Mouse (Mus musculus) lung, postnatal 0 days (tissue): ENCODE measurements at regions not wholly inside any gene's neighbourhood (a gene's known extent, or its start where the extent isn't known, plus 50 kb on each side); places are given as distances from the start of the nearest gene placed in this dataset.

ENCODE experiments used
- ATAC-seq: fragments of 200-750 bp; cut with Nextera tagmentation; 2 replicates; pipeline ENCODE4 v1.8.0; 2017; ENCODE audit warnings: moderate library complexity
- DNase-seq: peaks from one replicate; pipeline ENCODE4 v3.0.0-alpha.2; 2016; ENCODE audit warnings: low spot score
- H3K27ac ChIP-seq: fragments of 300-500 bp; sonication (generic); 2 replicates; pipeline ENCODE4 v1.5.1; 2014; ENCODE audit warnings: antibody characterized with exemption, mild to moderate bottlenecking, low read length, mixed read lengths
- H3K27me3 ChIP-seq: fragments of 300-500 bp; sonication (generic); replicated peaks from 2 replicates; pipeline ENCODE4 v1.6.1; 2014; ENCODE audit warnings: low read length, mixed read lengths; ENCODE audit not compliant: insufficient read depth
- H3K36me3 ChIP-seq: fragments of 300-500 bp; sonication (generic); 2 replicates; pipeline ENCODE4 v1.6.1; 2014; ENCODE audit warnings: low read length, mixed read lengths; ENCODE audit not compliant: insufficient read depth
- H3K4me1 ChIP-seq: fragments of 300-500 bp; sonication (generic); 2 replicates; pipeline ENCODE4 v1.6.1; 2014; ENCODE audit warnings: antibody characterized with exemption, low read depth, low read length, mixed read lengths; ENCODE audit not compliant: insufficient read depth
- H3K4me2 ChIP-seq: fragments of 300-500 bp; sonication (generic); replicated peaks from 2 replicates; pipeline ENCODE4 v1.6.1; 2014; ENCODE audit warnings: low read depth, mild to moderate bottlenecking, low read length, moderate library complexity, mixed read lengths
- H3K4me3 ChIP-seq: fragments of 300-500 bp; sonication (generic); 2 replicates; pipeline ENCODE4 v1.5.1; 2014; ENCODE audit warnings: low read depth, low read length
- H3K9ac ChIP-seq: fragments of 300-500 bp; sonication (generic); replicated peaks from 2 replicates; pipeline ENCODE4 v1.6.1; 2014; ENCODE audit warnings: low read depth, mild to moderate bottlenecking
- H3K9me3 ChIP-seq: fragments of 300-500 bp; sonication (generic); 2 replicates; pipeline ENCODE4 v1.6.1; 2016; ENCODE audit warnings: low read length, mixed read lengths
- CTCF ChIP-seq: IDR thresholded peaks from 2 replicates; pipeline ENCODE4 v1.5.1; 2016; ENCODE audit warnings: antibody characterized with exemption, mild to moderate bottlenecking
- EP300 ChIP-seq: IDR thresholded peaks from 2 replicates; pipeline ENCODE4 v1.6.1; 2016; ENCODE audit warnings: antibody characterized with exemption, mild to moderate bottlenecking, control low read depth
- WGBS: fragments of 180-500 bp; shearing (Covaris S2); extraction: QIAGEN DNeasy Blood & Tissue Kit; methylation state at CpG from one replicate; pipeline ENCODE4 v1.1.7; 2014; 5-methylcytosine and 5-hydroxymethylcytosine counted together

- Histone ChIP-seq H3K4me1 (no peaks in the 10 kb centered on the region), H3K9me3 (no peaks in the 10 kb centered on the region), H3K27me3 (no peaks in the 10 kb centered on the region), H3K4me2 (no peak overlapping the region), H3K4me3 (no peak overlapping the region), H3K36me3 (no peaks in the 10 kb centered on the region), H3K27ac (no peak overlapping the region), H3K9ac (no peak overlapping the region)
- ATAC-seq (peak; percentile 24; the same call in 1 of the 2 replicates), DNase-seq (no peak)
- TF ChIP-seq CTCF (no peak), EP300 (no peak)
- WGBS: 48% methylated on average over 7 of the region's 7 CpGs
Observed at GRCm38 (mm10) chr10:21465806-21466377, 88.8 kb downstream of the Aldh8a1 start.

GRCm38 (mm10) chr10:21467425-21468085 lies 90.5 kb downstream of the Aldh8a1 start:
- H3K4me2 ChIP-seq: no peak overlapping the region
- ATAC-seq: no peak
- H3K36me3 ChIP-seq: no peaks in the 10 kb centered on the region
- H3K9me3 ChIP-seq: no peaks in the 10 kb centered on the region
- WGBS: 57% methylated on average over 4 of the region's 4 CpGs
- DNase-seq: no peak
- H3K9ac ChIP-seq: no peak overlapping the region
- H3K27me3 ChIP-seq: no peaks in the 10 kb centered on the region
- H3K4me3 ChIP-seq: no peak overlapping the region
- H3K4me1 ChIP-seq: no peaks in the 10 kb centered on the region
- H3K27ac ChIP-seq: no peak overlapping the region
- TF ChIP-seq CTCF: no peak
- TF ChIP-seq EP300: no peak

- Histone ChIP-seq H3K9ac (no peak overlapping the region), H3K4me1 (no peaks in the 10 kb centered on the region), H3K4me2 (no peak overlapping the region), H3K36me3 (no peaks in the 10 kb centered on the region), H3K4me3 (no peak overlapping the region), H3K9me3 (no peaks in the 10 kb centered on the region), H3K27ac (no peak overlapping the region), H3K27me3 (no peaks in the 10 kb centered on the region)
- no peak for ATAC-seq
- no peak for TF ChIP-seq EP300
- TF ChIP-seq CTCF: no peak
- 88% methylated on average over 10 of the region's 10 CpGs for WGBS
- no peak for DNase-seq
Observed at GRCm38 (mm10) chr10:21468421-21468820, 91.3 kb downstream of the Aldh8a1 start.

GRCm38 (mm10) chr10:21469961-21470360 lies 92.9 kb downstream of the Aldh8a1 start:
- no peak overlapping the region for H3K4me2 ChIP-seq
- H3K27me3 ChIP-seq: no peaks in the 10 kb centered on the region
- no peak overlapping the region for H3K27ac ChIP-seq
- no peak overlapping the region for H3K9ac ChIP-seq
- TF ChIP-seq CTCF (no peak), EP300 (no peak)
- H3K4me3 ChIP-seq: no peak overlapping the region
- DNase-seq (no peak), ATAC-seq (no peak)
- H3K9me3 ChIP-seq: no peaks in the 10 kb centered on the region
- H3K36me3 ChIP-seq: no peaks in the 10 kb centered on the region
- no peaks in the 10 kb centered on the region for H3K4me1 ChIP-seq
- WGBS: 7% methylated on average over 1 of the region's 1 CpGs

GRCm38 (mm10) chr10:21470589-21470988 lies 93.5 kb downstream of the Aldh8a1 start:
- 78% methylated on average over 20 of the region's 20 CpGs for WGBS
- no peak overlapping the region for H3K9ac ChIP-seq

GRCm38 (mm10) chr10:21474242-21474641 lies 97.2 kb downstream of the Aldh8a1 start:
- TF ChIP-seq CTCF (no peak), EP300 (no peak)
- H3K9me3 ChIP-seq: no peaks in the 10 kb centered on the region
- no peaks in the 10 kb centered on the region for H3K27me3 ChIP-seq
- WGBS: 73% methylated on average over 7 of the region's 7 CpGs
- no peak overlapping the region for H3K4me3 ChIP-seq
- no peak overlapping the region for H3K4me2 ChIP-seq
- H3K36me3 ChIP-seq: no peaks in the 10 kb centered on the region
- H3K27ac ChIP-seq: no peak overlapping the region
- no peaks in the 10 kb centered on the region for H3K4me1 ChIP-seq
- DNase-seq (no peak), ATAC-seq (no peak)
- H3K9ac ChIP-seq: no peak overlapping the region

More at GRCm38 (mm10) chr10:21470589-21470988, 93.5 kb downstream of the Aldh8a1 start:
- no peaks in the 10 kb centered on the region for H3K9me3 ChIP-seq
- no peaks in the 10 kb centered on the region for H3K4me1 ChIP-seq
- no peak overlapping the region for H3K27ac ChIP-seq
- ATAC-seq (no peak), DNase-seq (no peak)
- no peaks in the 10 kb centered on the region for H3K27me3 ChIP-seq
- no peak for TF ChIP-seq CTCF
- H3K4me2 ChIP-seq: no peak overlapping the region
- no peaks in the 10 kb centered on the region for H3K36me3 ChIP-seq
- no peak overlapping the region for H3K4me3 ChIP-seq
